Mouse (Mus musculus) lung, embryonic 16.5 days (tissue): ENCODE measurements around the gene Camsap2. TPM values are rescaled to one million over a fixed set of nuclear protein-coding genes. Genes with fewer than 3 reads are reported as not detected.

Experiments used
- ATAC-seq: fragments of 200-750 bp; cut with Nextera tagmentation; 2 replicates; pipeline ENCODE4 v1.8.0; 2017; ENCODE audit warnings: low read depth, mild to moderate bottlenecking, moderate library complexity
- H3K27ac ChIP-seq: fragments of 300-500 bp; sonication (generic); 2 replicates; pipeline ENCODE4 v1.5.1; 2014; ENCODE audit warnings: mild to moderate bottlenecking, control low read depth, low read length
- H3K27me3 ChIP-seq: fragments of 300-500 bp; sonication (generic); 2 replicates; pipeline ENCODE4 v1.6.1; 2014; ENCODE audit warnings: low read depth, low read length, mixed read lengths; ENCODE audit not compliant: control insufficient read depth, insufficient read depth
- H3K36me3 ChIP-seq: fragments of 300-500 bp; sonication (generic); 2 replicates; pipeline ENCODE4 v1.6.1; 2014; ENCODE audit warnings: low read length; ENCODE audit not compliant: control insufficient read depth, insufficient read depth
- H3K4me1 ChIP-seq: fragments of 300-500 bp; sonication (generic); replicated peaks from 2 replicates; pipeline ENCODE4 v1.6.1; 2014; ENCODE audit warnings: low read length, mixed read lengths; ENCODE audit not compliant: control insufficient read depth, insufficient read depth
- H3K4me2 ChIP-seq: fragments of 300-500 bp; sonication (generic); 2 replicates; pipeline ENCODE4 v1.6.1; 2014; ENCODE audit warnings: low read depth, low read length, control low read depth
- H3K4me3 ChIP-seq: fragments of 300-500 bp; sonication (generic); 2 replicates; pipeline ENCODE4 v1.5.1; 2014; ENCODE audit warnings: mild to moderate bottlenecking, low read length, control low read depth
- H3K9ac ChIP-seq: fragments of 300-500 bp; sonication (generic); 2 replicates; pipeline ENCODE4 v1.6.1; 2014; ENCODE audit warnings: low read length, control low read depth
- H3K9me3 ChIP-seq: fragments of 300-500 bp; sonication (generic); 2 replicates; pipeline ENCODE4 v1.6.1; 2016; ENCODE audit warnings: low read length; ENCODE audit not compliant: control insufficient read depth
- WGBS: fragments of 180-500 bp; shearing (Covaris S2); extraction: QIAGEN DNeasy Blood & Tissue Kit; methylation state at CpG from one replicate; pipeline ENCODE4 v1.1.7; 2014; 5-methylcytosine and 5-hydroxymethylcytosine counted together
- polyA plus RNA-seq: library from polyadenylated mRNA; unstranded; fragments of >200 nt; fragmentation: Nextera tagmentation; extraction: Ambion mirVana; gene quantifications from 2 replicates; pipeline ENCODE4 v1.2.1, GENCODE M21; 2015

The Camsap2 gene
- polyA plus RNA-seq, 1 experiment from 2014 or later: 9.3 TPM

DNA sequence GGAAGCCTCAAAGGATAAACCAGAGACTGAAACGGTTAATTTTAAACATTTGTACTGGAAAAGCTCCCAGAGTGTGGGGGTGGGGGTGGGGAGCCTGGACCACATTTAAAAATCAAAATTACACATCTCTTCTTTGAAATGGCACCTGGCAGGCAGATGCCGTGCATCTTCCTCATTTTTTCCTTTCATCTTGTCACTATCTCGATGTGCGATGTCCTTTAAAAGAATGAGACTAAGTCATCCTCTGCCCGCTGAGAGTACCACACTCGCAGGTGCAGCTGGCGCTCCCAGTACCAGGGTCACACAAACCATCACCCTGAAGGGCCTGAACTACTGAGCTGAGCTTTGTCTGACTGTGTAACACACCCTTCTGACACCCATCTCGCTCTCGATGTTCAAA lies 87.4 kb downstream of the Camsap2 start:
- Histone ChIP-seq H3K4me2 (no peak overlapping the region), H3K4me3 (no peak overlapping the region), H3K4me1 (peaks cover 11% of the 10 kb centered on the region), H3K9ac (no peak overlapping the region), H3K36me3 (no peaks in the 10 kb centered on the region), H3K27me3 (peaks cover 48% of the 10 kb centered on the region), H3K9me3 (no peaks in the 10 kb centered on the region), H3K27ac (no peak overlapping the region)
- no peak for ATAC-seq
- WGBS: 59% methylated on average over 9 of the region's 9 CpGs

GRCm38 (mm10) chr1:136255657-136256056 lies 90.2 kb downstream of the Camsap2 start:
- no peak overlapping the region for H3K27ac ChIP-seq
- H3K36me3 ChIP-seq: no peaks in the 10 kb centered on the region
- no peaks in the 10 kb centered on the region for H3K9me3 ChIP-seq
- peaks cover 31% of the 10 kb centered on the region for H3K27me3 ChIP-seq
- no peak overlapping the region for H3K9ac ChIP-seq
- ATAC-seq: no peak
- H3K4me3 ChIP-seq: no peak overlapping the region
- 43% methylated on average over 8 of the region's 8 CpGs for WGBS
- peaks cover 9% of the 10 kb centered on the region for H3K4me1 ChIP-seq
- no peak overlapping the region for H3K4me2 ChIP-seq

- Histone ChIP-seq H3K9ac (no peak overlapping the region), H3K27ac (no peak overlapping the region), H3K4me1 (peaks cover 5% of the 10 kb centered on the region; the same call in 1 of the 2 replicates), H3K4me2 (no peak overlapping the region), H3K36me3 (no peaks in the 10 kb centered on the region), H3K9me3 (no peaks in the 10 kb centered on the region), H3K4me3 (no peak overlapping the region), H3K27me3 (peaks cover 26% of the 10 kb centered on the region)
- 31% methylated on average over 6 of the region's 6 CpGs for WGBS
- ATAC-seq: no peak
Observed at GRCm38 (mm10) chr1:136255174-136255573, 90.7 kb downstream of the Camsap2 start.

DNA sequence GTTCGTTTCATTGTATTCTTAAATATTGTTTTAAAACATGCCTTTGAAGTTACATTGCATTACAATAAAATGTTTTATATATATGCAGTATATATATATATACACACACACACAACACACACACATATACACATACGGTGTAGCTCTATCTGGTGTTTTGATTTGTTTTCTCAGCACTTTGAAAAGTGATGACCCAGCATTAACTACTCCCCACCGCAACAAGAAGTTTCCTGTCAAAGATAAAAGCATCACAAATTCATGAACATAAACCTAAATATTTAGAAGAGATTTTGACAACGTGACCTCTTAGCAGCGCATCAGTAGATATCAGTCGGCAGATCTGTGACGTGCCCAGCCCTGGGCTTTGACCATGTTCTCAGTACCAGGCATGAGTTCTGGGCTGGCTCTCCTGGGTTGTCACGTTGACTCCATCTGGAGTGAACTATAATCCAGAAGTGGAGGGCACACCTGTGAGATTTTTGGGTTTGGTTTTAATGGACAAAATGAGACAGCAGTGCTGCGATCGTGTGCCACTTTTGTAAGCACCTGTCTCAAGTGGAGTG lies 91.3 kb downstream of the Camsap2 start:
- Histone ChIP-seq H3K9ac (no peak overlapping the region), H3K9me3 (no peaks in the 10 kb centered on the region), H3K36me3 (no peaks in the 10 kb centered on the region), H3K4me3 (no peak overlapping the region), H3K4me1 (peaks cover under 1% of the 10 kb centered on the region; the same call in 1 of the 2 replicates), H3K27me3 (peaks cover 20% of the 10 kb centered on the region), H3K27ac (no peak overlapping the region), H3K4me2 (no peak overlapping the region)
- WGBS: 51% methylated on average over 10 of the region's 10 CpGs
- ATAC-seq: no peak

GRCm38 (mm10) chr1:136253472-136253871 lies 92.4 kb downstream of the Camsap2 start:
- Histone ChIP-seq H3K27me3 (peaks cover 9% of the 10 kb centered on the region), H3K36me3 (no peaks in the 10 kb centered on the region), H3K9ac (no peak overlapping the region), H3K4me3 (no peak overlapping the region), H3K27ac (no peak overlapping the region), H3K4me1 (no peaks in the 10 kb centered on the region), H3K4me2 (no peak overlapping the region), H3K9me3 (no peaks in the 10 kb centered on the region)
- WGBS: 26% methylated on average over 2 of the region's 2 CpGs
- no peak for ATAC-seq

DNA sequence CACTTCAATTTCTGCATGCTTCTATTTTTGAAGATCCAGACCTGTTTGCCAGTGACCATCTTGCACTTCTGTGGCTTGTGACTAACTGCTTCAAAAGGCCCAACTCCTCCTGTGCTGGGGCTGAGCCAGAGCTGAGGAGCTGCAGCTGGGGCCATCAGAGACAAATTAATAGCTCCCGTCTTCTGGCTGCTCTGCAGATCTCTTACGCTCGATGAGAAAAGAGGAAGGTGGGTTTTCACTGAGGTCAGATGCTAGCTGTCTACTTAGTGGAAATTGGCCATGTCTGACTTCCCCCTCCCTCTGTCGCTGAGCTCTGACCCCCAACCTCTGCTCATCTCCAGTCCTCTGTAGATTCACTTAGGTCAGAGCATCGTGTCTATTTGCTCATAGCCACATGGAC lies 96.2 kb downstream of the Camsap2 start:
- Histone ChIP-seq H3K4me3 (no peak overlapping the region), H3K9me3 (no peaks in the 10 kb centered on the region)
- no peak for ATAC-seq

GRCm38 (mm10) chr1:136247393-136247792 lies 98.5 kb downstream of the Camsap2 start:
- Histone ChIP-seq H3K9ac (no peak overlapping the region), H3K4me3 (no peak overlapping the region), H3K27ac (no peak overlapping the region), H3K4me2 (no peak overlapping the region), H3K27me3 (no peaks in the 10 kb centered on the region), H3K4me1 (no peaks in the 10 kb centered on the region), H3K9me3 (no peaks in the 10 kb centered on the region), H3K36me3 (no peaks in the 10 kb centered on the region)
- no peak for ATAC-seq
- WGBS: 81% methylated on average over 5 of the region's 5 CpGs

More for the DNA sequence above, 96.2 kb downstream of the Camsap2 start:
- 44% methylated on average over 5 of the region's 5 CpGs for WGBS
- Histone ChIP-seq H3K36me3 (no peaks in the 10 kb centered on the region), H3K27ac (no peak overlapping the region), H3K27me3 (no peaks in the 10 kb centered on the region), H3K4me2 (no peak overlapping the region), H3K4me1 (no peaks in the 10 kb centered on the region), H3K9ac (no peak overlapping the region)

DNA sequence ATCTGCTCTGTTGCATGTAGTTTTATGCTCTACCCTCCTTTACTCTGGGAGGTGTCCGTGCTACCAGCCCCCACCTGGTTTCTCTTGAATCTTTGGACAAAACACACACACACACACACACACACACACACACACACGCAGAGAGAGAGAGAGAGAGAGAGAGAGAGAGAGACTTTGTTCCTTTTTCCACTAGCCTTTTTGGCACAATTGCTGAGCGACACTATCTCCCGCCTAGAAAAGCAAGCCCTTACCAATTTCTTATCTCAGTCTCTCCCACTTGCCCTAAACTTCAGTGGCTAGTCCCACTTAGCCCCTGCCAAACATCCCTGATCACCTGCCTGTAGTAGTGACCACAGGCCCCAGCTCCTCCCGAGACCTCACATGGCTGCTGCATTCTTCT lies 101.4 kb downstream of the Camsap2 start:
- H3K4me2 ChIP-seq: no peak overlapping the region
- H3K4me1 ChIP-seq: no peaks in the 10 kb centered on the region
- no peak for ATAC-seq
- H3K36me3 ChIP-seq: no peaks in the 10 kb centered on the region
- H3K9me3 ChIP-seq: no peaks in the 10 kb centered on the region; the same call in 1 of the 2 replicates
- H3K27me3 ChIP-seq: no peaks in the 10 kb centered on the region
- H3K4me3 ChIP-seq: no peak overlapping the region
- no peak overlapping the region for H3K27ac ChIP-seq
- WGBS: 77% methylated on average over 5 of the region's 5 CpGs
- no peak overlapping the region for H3K9ac ChIP-seq

- Histone ChIP-seq H3K27ac (no peak overlapping the region), H3K4me1 (no peaks in the 10 kb centered on the region), H3K9ac (no peak overlapping the region), H3K4me2 (no peak overlapping the region), H3K36me3 (no peaks in the 10 kb centered on the region), H3K27me3 (no peaks in the 10 kb centered on the region), H3K4me3 (no peak overlapping the region), H3K9me3 (no peaks in the 10 kb centered on the region; the same call in 1 of the 2 replicates)
- no peak for ATAC-seq
- WGBS: 83% methylated on average over 7 of the region's 7 CpGs
Observed at GRCm38 (mm10) chr1:136241801-136242200, 104.1 kb downstream of the Camsap2 start.

GRCm38 (mm10) chr1:136238495-136238894 lies 107.4 kb downstream of the Camsap2 start:
- ATAC-seq: no peak
- H3K9me3 ChIP-seq: no peaks in the 10 kb centered on the region; the same call in 1 of the 2 replicates
- no peak overlapping the region for H3K4me2 ChIP-seq
- H3K27me3 ChIP-seq: no peaks in the 10 kb centered on the region
- no peak overlapping the region for H3K4me3 ChIP-seq
- WGBS: 81% methylated on average over 4 of the region's 4 CpGs
- H3K36me3 ChIP-seq: no peaks in the 10 kb centered on the region
- H3K9ac ChIP-seq: no peak overlapping the region
- H3K4me1 ChIP-seq: peaks cover 4% of the 10 kb centered on the region
- no peak overlapping the region for H3K27ac ChIP-seq
